Mouse (Mus musculus): Measurements from ENCODE around the gene Gm45716.

Gm45716 gene

DNA sequence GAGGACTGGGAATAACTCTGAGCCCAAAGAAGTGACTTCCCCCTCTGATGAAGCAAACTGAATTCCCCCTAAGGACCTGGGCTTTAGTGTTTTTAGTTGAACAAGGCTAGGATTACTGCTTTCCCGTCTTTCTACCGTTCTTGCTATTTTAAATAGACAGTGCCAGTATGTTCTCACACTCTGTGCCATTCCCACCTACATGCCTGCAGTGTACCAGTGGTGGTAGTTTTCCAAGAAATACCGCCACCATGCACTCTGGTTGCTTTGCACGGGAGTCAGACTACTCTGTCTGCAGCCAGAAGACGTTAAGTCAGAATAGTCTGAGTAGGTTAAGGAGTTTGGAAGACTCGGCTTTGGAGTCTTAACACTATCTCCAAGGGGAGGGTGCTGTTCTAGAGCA, 96.1 kb downstream of the Gm45716 start:
- DNase-seq (ENCODE audit: low spot score in 2 of 2): no peak

DNA sequence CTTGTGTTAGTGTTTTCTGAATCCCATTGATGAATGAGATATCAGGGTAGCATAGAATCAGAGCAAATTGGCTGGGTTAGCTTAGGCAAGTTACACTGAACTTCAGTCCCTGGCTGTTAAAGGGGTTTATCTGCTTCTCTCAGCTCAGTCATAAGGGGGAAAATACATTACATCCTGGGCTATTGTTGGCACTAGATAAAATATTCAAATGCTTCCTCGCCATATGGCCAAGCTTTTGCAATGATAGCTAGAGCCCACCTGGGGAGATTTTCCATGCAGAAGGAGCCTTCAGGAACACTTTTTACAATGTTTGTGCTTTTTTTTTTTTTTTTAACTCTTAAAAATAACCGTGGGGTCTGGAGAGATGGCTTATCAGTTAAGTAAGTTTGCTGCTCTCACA, 96.6 kb downstream of the Gm45716 start:
- no peak for DNase-seq (ENCODE audit: low spot score in 2 of 2)

DNA sequence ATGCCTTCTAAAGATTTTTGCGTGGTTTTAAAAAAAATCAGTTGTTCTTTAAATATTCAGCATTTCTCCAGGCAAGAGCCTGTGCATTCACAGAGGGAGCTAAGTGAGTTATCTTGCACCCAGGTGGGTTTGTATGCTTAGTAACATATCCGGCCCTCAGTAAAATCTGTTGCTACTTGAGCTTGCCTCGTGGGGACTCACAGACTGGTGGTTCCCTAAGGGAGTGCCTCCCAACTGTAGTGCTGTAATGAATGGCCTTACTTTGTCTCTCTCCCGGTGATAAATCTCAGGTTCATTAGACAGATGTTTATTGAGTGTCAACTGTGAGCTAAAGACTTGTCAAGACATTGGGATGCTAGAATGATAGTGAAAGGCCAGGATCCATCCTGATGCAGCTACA, 97.1 kb downstream of the Gm45716 start:
- DNase-seq (ENCODE audit: low spot score in 2 of 2): no peak

DNA sequence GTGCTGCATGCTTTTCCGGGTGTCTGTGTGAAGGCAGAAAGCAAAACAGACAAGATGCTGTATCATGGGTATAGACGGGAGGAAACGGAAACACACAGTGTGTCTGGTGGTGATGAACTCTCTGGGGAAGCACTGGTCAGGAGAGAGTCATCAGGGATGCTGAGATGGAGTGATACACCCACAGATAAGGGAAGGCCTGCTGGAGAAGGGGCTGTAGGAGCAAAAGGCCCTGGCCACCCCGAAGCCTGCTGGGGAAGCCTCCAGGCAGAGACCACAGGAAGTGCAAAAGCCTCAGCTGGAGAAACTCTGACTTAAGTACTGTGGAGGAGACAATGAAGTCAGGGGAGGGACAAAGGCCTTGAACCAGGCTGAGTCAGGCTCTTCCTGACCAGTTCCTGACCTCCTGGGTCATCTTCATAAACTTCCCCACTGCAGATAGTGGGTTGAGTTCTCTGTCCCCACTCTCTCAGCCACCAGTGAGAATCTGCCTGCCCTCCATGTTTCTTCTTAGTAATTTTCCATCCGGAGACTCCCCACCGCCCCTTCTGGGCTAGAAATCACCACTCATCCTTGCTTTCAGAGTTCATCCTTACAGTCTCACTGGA, 99.2 kb downstream of the Gm45716 start:
- DNase-seq (ENCODE audit: low spot score in 2 of 2): no peak

DNA sequence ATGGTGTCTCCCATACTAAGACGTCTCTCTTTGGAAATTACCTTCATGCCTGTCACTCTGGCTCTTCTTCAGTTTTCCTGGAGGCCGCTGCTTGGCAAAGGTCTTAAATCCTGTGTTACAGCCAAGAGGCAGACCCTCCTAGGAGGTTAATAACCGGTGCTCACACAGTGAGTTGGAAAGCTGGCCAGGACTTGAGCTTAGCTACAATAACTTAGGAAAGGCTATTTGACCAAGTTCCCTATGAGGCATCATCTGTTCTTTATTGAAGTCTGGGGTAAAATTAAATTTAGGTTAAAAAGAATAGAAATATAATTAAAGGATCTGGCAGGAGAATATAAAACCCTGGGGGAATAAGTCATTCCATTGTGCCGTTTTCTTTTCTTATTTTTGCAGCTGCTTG, 103.7 kb downstream of the Gm45716 start:
- DNase-seq (ENCODE audit: low spot score in 2 of 2): no peak

DNA sequence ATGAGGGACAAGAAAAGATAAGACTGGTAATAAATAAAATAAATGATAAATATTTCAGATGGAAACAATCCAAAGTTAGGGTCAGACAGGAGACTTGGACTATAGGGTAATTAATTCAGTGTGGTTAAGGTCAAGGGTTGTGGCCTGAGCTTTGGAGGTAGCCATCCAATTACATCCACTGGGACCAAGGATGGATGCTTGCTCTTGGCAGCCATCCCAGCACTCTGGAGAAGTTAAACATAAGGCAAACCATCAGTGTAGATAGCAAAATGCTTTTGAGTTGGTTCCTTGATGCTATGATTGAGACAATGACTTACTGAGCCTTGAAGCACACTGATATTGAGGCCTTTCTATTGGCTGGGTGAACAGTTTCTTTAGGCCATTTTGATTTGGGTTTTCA, 105.3 kb downstream of the Gm45716 start:
- DNase-seq (ENCODE audit: low spot score in 2 of 2): no peak

DNA sequence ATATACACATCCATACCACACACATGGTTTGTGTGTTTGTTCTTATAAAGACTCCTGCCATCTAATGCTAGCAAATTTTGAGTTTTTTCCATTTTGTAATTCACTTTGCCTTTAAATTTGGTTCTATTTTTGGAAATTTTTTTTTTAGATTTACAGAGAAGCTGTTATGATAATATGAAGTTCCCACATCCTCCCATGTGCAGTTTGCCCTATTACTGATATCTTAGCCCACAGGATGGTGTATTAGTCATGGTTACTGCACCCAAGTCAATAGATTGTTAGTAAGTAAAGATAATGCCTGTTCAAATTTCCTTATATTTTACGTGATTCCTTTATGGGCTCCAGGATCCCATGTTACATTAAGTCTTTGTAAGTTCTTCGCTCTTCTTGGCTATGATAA, 107.1 kb downstream of the Gm45716 start:
- DNase-seq (ENCODE audit: low spot score in 2 of 2): no peak

All from frontal cortex, postnatal 14 days (tissue).